Mouse (Mus musculus): ENCODE measurements around the gene Grik4.

Grik4 gene

DNA sequence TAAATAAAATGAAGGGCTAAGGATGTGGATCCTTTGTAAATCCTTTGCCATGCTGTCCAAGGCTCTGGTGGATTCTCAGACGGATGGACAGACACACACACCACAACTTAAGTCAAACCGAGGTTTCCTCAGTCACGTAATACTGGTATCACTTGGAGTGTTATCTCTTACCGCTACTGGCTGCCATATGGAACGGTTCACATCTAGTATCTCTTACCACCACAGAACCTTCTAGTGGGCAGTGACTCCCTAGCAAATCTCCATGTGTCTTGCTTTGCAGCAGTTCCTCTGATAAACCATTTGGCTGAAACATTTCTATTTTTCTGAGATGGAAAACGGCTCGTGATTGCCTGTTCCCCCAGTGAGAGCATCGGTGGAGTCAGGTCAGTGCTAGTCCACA lies 470.0 kb downstream of the Grik4 start:
- DNase-seq: no peak

DNA sequence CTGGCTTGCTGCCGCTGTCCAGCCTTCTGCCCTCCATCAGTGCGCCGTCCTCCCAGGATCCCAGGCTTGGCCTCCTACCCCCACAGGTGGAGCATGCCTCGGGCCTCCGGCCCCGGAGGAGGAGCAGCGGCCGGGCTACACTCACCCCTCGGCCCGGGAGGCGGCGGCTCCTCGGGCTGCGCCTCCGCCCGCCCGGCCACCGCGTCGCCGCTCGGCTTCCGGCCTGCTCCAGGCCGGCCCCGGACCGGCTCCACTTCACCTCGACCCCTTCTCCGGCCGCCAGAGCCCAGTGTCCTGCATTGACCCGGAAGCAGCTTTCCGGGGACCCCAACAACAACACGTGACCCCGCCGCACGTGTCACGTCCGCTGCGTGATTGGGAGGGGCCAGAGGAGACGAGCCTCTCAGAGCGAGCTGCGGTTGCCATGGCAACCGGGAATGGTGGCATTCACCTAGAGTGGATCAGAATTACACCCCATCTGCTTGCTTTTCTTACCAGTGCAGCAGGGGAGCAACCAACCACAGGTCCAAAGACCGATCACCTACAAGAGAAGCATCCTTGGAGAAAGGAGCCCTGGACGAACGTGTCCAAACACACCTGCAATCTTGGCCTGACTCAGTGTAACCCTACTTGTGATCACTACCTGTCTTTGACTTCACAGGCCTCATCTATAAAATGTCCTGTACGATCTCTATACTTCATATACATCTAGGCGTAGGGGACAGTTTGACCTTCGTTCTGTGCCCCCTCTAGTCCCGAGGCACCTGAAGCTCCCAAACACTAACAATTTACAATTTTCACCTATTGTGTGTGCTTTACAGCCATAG lies 472.2 kb downstream of the Grik4 start:
- peak; percentile 97 for DNase-seq

DNA sequence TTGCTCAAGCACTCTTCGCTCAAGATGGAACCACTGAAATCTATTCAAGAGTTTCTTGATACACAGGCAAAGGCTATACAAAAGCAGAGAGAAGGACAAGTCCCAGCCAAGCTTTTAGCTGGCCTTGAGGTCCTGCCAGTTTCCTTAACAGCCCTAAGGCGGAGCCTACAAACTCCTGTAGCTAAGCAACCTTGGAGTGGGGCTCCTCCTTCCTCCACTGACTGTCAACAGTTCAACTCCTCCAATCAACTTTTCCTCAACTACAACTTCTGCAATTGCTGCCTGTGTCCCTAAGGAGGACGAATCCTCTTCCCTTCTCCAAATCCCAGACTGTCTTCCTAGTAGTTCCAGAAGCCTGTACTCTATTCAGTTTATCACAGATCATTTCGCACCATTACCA lies 473.1 kb downstream of the Grik4 start:
- DNase-seq: peak; percentile 44

DNA sequence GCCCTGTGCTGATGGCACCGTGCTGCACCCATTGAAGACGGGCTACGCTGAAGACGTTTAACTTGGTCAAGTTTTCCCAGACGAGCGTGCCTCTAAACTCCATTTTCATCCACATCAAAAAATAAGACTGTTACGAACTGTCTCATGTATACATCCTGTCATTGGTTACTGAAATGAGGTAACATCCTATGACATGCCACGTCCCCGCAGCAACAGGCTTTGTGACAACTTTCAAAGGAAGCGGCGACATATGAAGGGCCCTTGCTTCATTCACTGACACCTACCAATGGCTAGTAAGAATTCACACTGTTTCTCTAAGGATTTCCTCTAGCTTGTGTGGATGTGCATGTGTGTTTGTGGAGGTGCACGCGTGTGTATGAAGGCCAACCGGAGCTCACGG lies 475.0 kb downstream of the Grik4 start:
- no peak for DNase-seq

DNA sequence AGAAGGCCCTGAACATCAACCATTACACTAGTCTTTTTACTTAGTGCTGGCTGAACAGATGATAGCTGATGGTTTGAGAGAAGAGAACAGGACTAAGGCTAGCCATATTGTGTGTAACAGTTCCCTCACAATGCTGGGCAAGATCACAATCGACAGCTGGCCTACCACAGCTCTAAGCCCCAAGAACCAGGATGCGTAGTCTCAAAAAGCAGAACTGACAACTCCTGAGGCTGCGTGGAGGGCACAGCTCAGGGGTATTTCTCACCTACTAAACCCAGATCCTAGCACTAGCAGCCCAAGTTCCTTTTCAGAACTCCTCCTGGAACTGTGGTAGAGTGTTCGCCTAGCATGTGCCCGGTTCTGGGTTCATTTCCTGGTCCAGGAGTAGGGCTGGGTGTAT lies 475.9 kb downstream of the Grik4 start:
- DNase-seq: no peak
